In genomic region chr11:94327693-94328643, GRCm38 (mm10) we compare ENCODE assay signal across 7 mouse cellular contexts. TPM values are rescaled to one million over a fixed set of nuclear protein-coding genes. Genes with fewer than 3 reads are reported as not detected.
DNase-seq lines count a peak whose midpoint lies in the region; ATAC-seq lines count a peak whose summit lies in the region.

Gene Ankrd40 (plus strand): TSS chr11:94328001.

- peak within 1 kb of the TSS; percentile 82 for H3K4me3 ChIP-seq in intestine, embryonic 16.5 days (ENCODE audit: low read length)
- peak within 1 kb of the TSS; percentile 73 for H3K4me3 ChIP-seq in midbrain, embryonic 11.5 days (ENCODE audit: low read depth, low read length)

- peak; percentile 97 for DNase-seq in adrenal gland, adult 2 months
- peak; percentile 86 for DNase-seq in embryo, embryonic 11.5 days (ENCODE audit: low read depth, low spot score)
- DNase-seq in gastrocnemius, postnatal 4 days (ENCODE audit: low spot score in 2 of 2), result peak; percentile 93
- peak; percentile 98 to 99 for DNase-seq in left cerebral cortex, postnatal 36 days (ENCODE audit: low spot score in 2 of 2)
- DNase-seq in midbrain, embryonic 11.5 days (ENCODE audit: low spot score, missing footprints), result peak; percentile 98
- peak; percentile 96 for DNase-seq in skeletal muscle tissue, adult 2 months (ENCODE audit: low read depth, low spot score)

- no peaks in the 10 kb centered on the region for H3K9me3 ChIP-seq in intestine, embryonic 16.5 days (ENCODE audit: control insufficient read depth, low read length)
- H3K9me3 ChIP-seq in midbrain, embryonic 11.5 days (ENCODE audit: control insufficient read depth, low read length), result no peaks in the 10 kb centered on the region

- peak within 1 kb of the TSS; percentile 96 for H3K9ac ChIP-seq in intestine, embryonic 16.5 days (ENCODE audit: low read depth, low read length)
- peak within 1 kb of the TSS; percentile 95 for H3K9ac ChIP-seq in midbrain, embryonic 11.5 days (ENCODE audit: low read length)

- ATAC-seq in intestine, embryonic 16.5 days, result peak; percentile 85
- peak; percentile 88 for ATAC-seq in midbrain, embryonic 11.5 days (ENCODE audit: low FRiP score)

- H3K4me1 ChIP-seq in intestine, embryonic 16.5 days (ENCODE audit: control insufficient read depth, insufficient read depth, low read length), result peaks cover 18% of the 10 kb centered on the region
- H3K4me1 ChIP-seq in midbrain, embryonic 11.5 days (ENCODE audit: control insufficient read depth, insufficient read depth, low read length), result peaks cover 25% of the 10 kb centered on the region

- intact Hi-C loops in left cerebral cortex, postnatal 36 days (cut with DNase I), result loop anchor here (2.0 to 5.0 kb wide), 2 partner anchors 91 to 221 kb away; partner anchors contain the start of gene Rsad1

- H3K36me3 ChIP-seq in intestine, embryonic 16.5 days (ENCODE audit: control insufficient read depth, insufficient read depth, low read length), result no peaks in the 10 kb centered on the region
- no peaks in the 10 kb centered on the region for H3K36me3 ChIP-seq in midbrain, embryonic 11.5 days (ENCODE audit: control insufficient read depth, insufficient read depth, low read length)

- no peaks in the 10 kb centered on the region for H3K27me3 ChIP-seq in intestine, embryonic 16.5 days (replicated peaks; ENCODE audit: control insufficient read depth, insufficient read depth, low read length)
- no peaks in the 10 kb centered on the region for H3K27me3 ChIP-seq in midbrain, embryonic 11.5 days (ENCODE audit: control insufficient read depth, insufficient read depth, low read length)

- peak within 1 kb of the TSS; percentile 99 for H3K27ac ChIP-seq in intestine, embryonic 16.5 days (ENCODE audit: low read length)
- H3K27ac ChIP-seq in midbrain, embryonic 11.5 days (ENCODE audit: low read depth, low read length), result peak within 1 kb of the TSS; percentile 97

- peak within 1 kb of the TSS; percentile 76 for H3K4me2 ChIP-seq in intestine, embryonic 16.5 days (ENCODE audit: low read depth, low read length)
- peak within 1 kb of the TSS; percentile 65 for H3K4me2 ChIP-seq in midbrain, embryonic 11.5 days

- WGBS in intestine, embryonic 16.5 days, result under 1% methylated on average over 73 of the region's 78 CpGs
- under 1% methylated on average over 71 of the region's 78 CpGs for WGBS in midbrain, embryonic 11.5 days

RNA-seq across cellular contexts. Expression of gene Ankrd40, which starts in this region (rescaled TPM):
- total RNA-seq in adrenal gland, adult 2 months (2021), result 100 to 1,000 TPM; 163 to 189 TPM
- 175 and 195 TPM in 2 replicates for polyA plus RNA-seq in adrenal gland, adult 2 months (2012; rRNA removed)
- 100 to 1,000 TPM; 127 to 137 TPM for total RNA-seq in gastrocnemius, postnatal 4 days (2021)
- polyA plus RNA-seq in intestine, embryonic 16.5 days (2015; fragmentation: Nextera tagmentation; extraction: Ambion mirVana), result 11.8 and 11.9 TPM in 2 replicates
- 100 to 1,000 TPM; 136 to 145 TPM for total RNA-seq in left cerebral cortex, postnatal 36 days (2021)
- polyA plus RNA-seq in midbrain, embryonic 11.5 days (2014; fragmentation: Nextera tagmentation; extraction: Ambion mirVana), result 21.5 and 27.4 TPM in 2 replicates

Comparison
In these comparisons a context has a peak if more than half of its experiments do, and no peak if none do; other contexts are left out.
1. Peak in every context shown above with its lines: DNase-seq, ATAC-seq, H3K4me3 ChIP-seq and H3K27ac ChIP-seq.